Mouse (Mus musculus) brown adipose tissue, adult 24 weeks (tissue): ENCODE results near the gene Gm42669. TPM values are rescaled to one million over a fixed set of nuclear protein-coding genes. Genes with fewer than 3 reads are reported as not detected.

Experiments used
- H3K27ac ChIP-seq: fragments of 200-500 bp; replicated peaks from 2 replicates; pipeline ENCODE4 v1.5.1; 2012; ENCODE audit warnings: low read depth, mild to moderate bottlenecking, low read length
- H3K4me1 ChIP-seq: fragments of 200-500 bp; 2 replicates; pipeline ENCODE4 v1.6.1; 2012; ENCODE audit warnings: low read length, mixed read lengths; ENCODE audit not compliant: control insufficient read depth, insufficient read depth, insufficient read length
- H3K4me3 ChIP-seq: fragments of 200-500 bp; 2 replicates; pipeline ENCODE4 v1.5.1; 2012; ENCODE audit warnings: low read depth, mild to moderate bottlenecking, low read length, moderate library complexity; ENCODE audit not compliant: insufficient read depth
- polyA plus RNA-seq: library from polyadenylated mRNA; stranded (reverse); fragments of >200 nt; gene quantifications from 2 replicates; pipeline ENCODE4 v1.2.4, GENCODE M21; 2012; ENCODE audit not compliant: missing spikeins, insufficient read depth, insufficient read length

Gm42669 gene
- polyA plus RNA-seq, 1 experiment, result not detected

GRCm38 (mm10) chr5:107500741-107501140 lies 6.7 kb upstream of the Gm42669 start:
- Histone ChIP-seq H3K27ac (no peak overlapping the region), H3K4me3 (no peak overlapping the region), H3K4me1 (no peaks in the 10 kb centered on the region)

DNA sequence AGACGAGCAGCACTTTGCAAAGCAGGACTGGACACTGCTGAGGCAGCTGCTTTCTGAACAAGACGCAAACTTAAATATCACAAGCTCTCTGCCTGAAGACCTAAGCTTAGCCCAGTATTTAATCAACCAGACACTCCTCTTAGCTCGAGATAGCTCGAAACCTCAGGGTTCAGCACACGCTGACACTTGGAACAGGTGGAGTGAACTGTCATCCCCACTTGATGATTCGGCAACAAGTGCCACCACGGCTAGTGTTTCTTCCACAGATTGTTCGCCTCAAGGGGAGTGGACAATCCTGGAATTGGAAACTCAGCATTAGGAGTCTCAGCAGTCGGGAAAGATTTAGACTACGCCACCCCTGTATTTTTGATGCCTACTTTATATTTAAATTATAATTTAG lies 3.1 kb downstream of the Gm42669 start:
- no peaks in the 10 kb centered on the region for H3K4me1 ChIP-seq

GRCm38 (mm10) chr5:107511326-107511725 lies 3.9 kb downstream of the Gm42669 start:
- H3K4me3 ChIP-seq, result no peak overlapping the region
- H3K4me1 ChIP-seq, result no peaks in the 10 kb centered on the region
- H3K27ac ChIP-seq, result no peak overlapping the region

More for the DNA sequence above, 3.1 kb downstream of the Gm42669 start:
- Histone ChIP-seq H3K4me3 (no peak overlapping the region), H3K27ac (no peak overlapping the region)

DNA sequence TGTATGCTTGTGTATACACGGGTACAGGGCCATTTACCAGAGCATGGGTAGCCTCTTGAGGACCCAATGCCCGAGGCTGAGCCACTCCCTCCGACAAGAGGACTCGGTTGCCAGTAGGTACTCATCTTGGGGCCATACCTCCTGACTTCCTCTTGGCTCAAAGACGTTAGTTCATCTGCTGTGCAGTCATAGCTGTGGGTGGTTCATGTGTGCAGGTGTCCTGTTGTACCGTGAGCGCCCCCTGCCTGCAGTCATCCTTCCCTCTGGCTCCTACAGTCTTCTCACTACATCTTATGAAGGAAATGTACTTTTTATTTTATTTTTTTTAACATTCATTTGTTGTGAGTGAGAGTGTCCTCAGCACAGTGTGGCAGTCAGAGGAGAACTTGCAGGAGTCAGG lies 6.2 kb downstream of the Gm42669 start:
- no peaks in the 10 kb centered on the region for H3K4me1 ChIP-seq
- no peak overlapping the region for H3K4me3 ChIP-seq
- no peak overlapping the region for H3K27ac ChIP-seq

- H3K4me1 ChIP-seq, result no peaks in the 10 kb centered on the region
- H3K27ac ChIP-seq, result no peak overlapping the region
- H3K4me3 ChIP-seq, result no peak overlapping the region
Measured at GRCm38 (mm10) chr5:107515453-107515852, 8.0 kb downstream of the Gm42669 start.

DNA sequence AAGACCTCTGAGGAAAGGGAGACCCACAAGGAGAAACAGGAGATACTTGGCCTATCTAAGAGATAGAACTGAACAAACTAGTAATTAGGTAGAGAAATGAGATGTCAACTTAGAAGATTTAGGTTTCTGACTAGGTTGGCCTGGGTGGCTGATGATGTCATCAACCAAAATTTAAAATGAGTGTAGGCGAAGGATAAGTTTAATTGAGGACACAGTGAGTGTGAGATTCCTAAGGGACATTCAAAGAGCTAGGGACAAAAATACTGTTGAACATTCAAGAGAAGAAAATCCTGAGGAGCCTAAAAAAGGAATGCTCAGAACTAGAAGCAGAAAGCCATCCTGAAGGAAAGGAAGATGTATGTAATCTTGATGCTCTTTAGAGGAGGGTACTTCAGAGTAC lies 8.7 kb downstream of the Gm42669 start:
- H3K27ac ChIP-seq, result no peak overlapping the region
- no peak overlapping the region for H3K4me3 ChIP-seq
- H3K4me1 ChIP-seq, result peaks cover under 1% of the 10 kb centered on the region; the same call in 1 of the 2 replicates

DNA sequence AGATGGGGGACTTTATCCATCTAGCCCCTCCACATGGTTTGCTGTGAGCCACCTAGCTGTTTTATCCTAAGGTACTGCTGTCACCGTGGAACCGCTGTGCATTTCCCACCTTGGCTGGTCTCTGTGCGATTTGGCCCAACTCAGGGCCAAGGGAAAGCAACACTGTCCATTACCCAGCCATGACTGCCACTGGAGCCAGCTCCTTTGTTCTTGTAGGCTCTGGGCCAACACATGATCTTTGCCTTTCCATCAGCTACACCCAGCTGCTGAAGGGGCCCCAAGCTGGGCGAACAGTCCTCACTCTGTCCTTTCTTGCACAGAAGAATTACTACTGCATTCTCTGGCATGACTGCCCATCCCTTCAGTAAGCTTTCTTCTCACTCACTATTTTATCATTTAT lies 11.2 kb downstream of the Gm42669 start:
- peaks cover 7% of the 10 kb centered on the region; the same call in 1 of the 2 replicates for H3K4me1 ChIP-seq
- H3K4me3 ChIP-seq, result no peak overlapping the region

DNA sequence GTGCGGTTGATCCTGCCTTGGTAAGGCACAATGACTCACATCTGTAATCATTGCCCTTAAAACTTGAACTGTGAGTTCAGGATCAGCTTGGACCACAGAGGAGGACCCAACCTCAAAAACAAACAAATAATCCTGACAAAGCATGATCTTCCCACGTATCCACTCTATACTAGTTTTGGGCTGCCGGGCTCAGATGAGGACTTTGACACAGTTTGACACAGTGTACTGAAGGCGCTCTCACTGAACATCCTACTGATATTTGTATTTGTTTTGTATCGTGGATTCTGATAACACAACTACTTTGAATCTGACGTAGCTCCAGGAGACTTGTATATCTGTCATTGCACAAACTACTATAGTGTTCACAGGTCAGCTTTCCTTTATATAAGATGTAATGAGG lies 14.0 kb downstream of the Gm42669 start:
- H3K4me1 ChIP-seq, result peaks cover 7% of the 10 kb centered on the region; the same call in 1 of the 2 replicates
- no peak overlapping the region for H3K4me3 ChIP-seq
- H3K27ac ChIP-seq, result no peak overlapping the region

More for the DNA sequence above, 11.2 kb downstream of the Gm42669 start:
- no peak overlapping the region for H3K27ac ChIP-seq

- H3K4me3 ChIP-seq, result no peak overlapping the region
- peaks cover 7% of the 10 kb centered on the region; the same call in 1 of the 2 replicates for H3K4me1 ChIP-seq
- no peak overlapping the region for H3K27ac ChIP-seq
Measured at GRCm38 (mm10) chr5:107521897-107522296, 14.5 kb downstream of the Gm42669 start.

- peaks cover 7% of the 10 kb centered on the region; the same call in 1 of the 2 replicates for H3K4me1 ChIP-seq
- H3K27ac ChIP-seq, result no peak overlapping the region
- no peak overlapping the region for H3K4me3 ChIP-seq
Measured at GRCm38 (mm10) chr5:107524281-107524680, 16.9 kb downstream of the Gm42669 start.

GRCm38 (mm10) chr5:107528856-107529255 lies 21.4 kb downstream of the Gm42669 start:
- no peak overlapping the region for H3K4me3 ChIP-seq
- no peak overlapping the region for H3K27ac ChIP-seq
- H3K4me1 ChIP-seq, result no peaks in the 10 kb centered on the region

GRCm38 (mm10) chr5:107533590-107533989 lies 26.2 kb downstream of the Gm42669 start:
- H3K4me1 ChIP-seq, result no peaks in the 10 kb centered on the region
- no peak overlapping the region for H3K4me3 ChIP-seq
- H3K27ac ChIP-seq, result no peak overlapping the region

GRCm38 (mm10) chr5:107534581-107534980 lies 27.2 kb downstream of the Gm42669 start, which contains the start of gene 1700028K03Rik:
TSS of gene 1700028K03Rik (plus strand) at chr5:107534709.
- H3K27ac ChIP-seq, result no peak within 1 kb of the TSS
- H3K4me1 ChIP-seq, result no peaks in the 10 kb centered on the region
- H3K4me3 ChIP-seq, result no peak within 1 kb of the TSS

DNA sequence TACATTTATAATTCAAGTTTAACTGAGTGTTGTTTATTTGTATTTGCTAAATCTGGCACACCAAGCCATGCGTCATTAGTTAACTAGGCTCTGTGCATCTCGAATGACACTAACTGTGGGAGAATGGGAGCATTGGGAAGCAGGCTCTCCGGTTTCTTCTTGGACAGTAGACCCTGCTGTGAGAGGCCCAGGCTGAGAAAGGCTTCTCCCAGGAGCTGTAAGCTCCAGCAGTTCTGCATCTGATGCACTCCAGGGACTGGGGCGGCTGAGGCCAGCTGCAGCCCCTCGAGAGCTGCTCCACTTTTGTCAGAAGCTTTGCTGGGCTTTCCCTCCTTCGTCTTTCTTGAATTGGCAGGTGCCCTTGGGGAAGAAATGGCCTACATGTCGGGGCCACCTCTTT lies 34.3 kb downstream of the Gm42669 start:
- H3K27ac ChIP-seq, result no peak overlapping the region
- H3K4me3 ChIP-seq, result no peak overlapping the region
- H3K4me1 ChIP-seq, result no peaks in the 10 kb centered on the region; the same call in 1 of the 2 replicates

DNA sequence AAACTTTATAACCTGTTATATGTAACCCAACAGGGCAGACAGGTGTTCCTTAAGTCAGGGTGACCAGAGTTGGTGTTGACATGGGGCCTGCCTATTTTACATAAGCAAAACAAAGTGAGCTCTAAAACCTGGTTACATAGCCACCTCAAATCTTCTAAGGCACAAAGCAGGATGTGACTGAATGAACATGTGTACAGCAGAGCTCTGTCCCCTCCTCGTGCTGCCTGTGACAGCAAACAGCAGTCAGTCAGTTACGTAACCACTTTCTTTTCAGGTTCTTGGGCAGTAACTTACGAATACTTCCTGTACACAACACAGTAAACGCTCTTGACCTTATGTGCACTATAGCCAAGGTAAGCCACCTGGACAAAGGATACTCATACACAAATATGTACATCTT lies 38.5 kb downstream of the Gm42669 start:
- Histone ChIP-seq H3K4me1 (no peaks in the 10 kb centered on the region), H3K27ac (no peak overlapping the region), H3K4me3 (no peak overlapping the region)

DNA sequence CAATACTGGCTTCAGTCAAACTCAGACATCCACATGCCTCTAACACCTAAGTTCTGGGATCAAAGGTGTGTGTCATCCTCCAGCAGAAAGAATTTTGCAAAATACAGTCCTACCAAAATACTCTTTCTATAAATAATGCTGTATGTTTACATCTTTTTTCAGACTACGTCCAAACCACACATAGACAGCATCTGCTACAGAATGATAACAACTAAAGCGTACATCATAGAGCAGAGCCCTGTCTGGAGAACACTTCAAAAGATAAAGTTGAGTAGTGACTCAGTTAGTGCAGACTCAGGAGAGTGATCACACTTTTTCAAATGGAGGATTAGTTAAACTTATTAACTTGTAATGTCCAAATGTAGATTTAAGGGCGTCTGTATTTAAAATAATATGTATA lies 40.5 kb downstream of the Gm42669 start:
- Histone ChIP-seq H3K4me3 (no peak overlapping the region), H3K4me1 (no peaks in the 10 kb centered on the region), H3K27ac (no peak overlapping the region)
